Mouse (Mus musculus) spleen, postnatal 4 days (tissue): Measurements from ENCODE around the gene Tmem211.

Source experiments
- DNase-seq, 2 experiments: peaks; one replicate each; pipeline ENCODE4 v3.0.0; 2022; ENCODE audit warnings: low spot score in 2 of 2

Gene Tmem211

GRCm38 (mm10) chr5:113271207-113271811, 44.6 kb downstream of the Tmem211 start:
- DNase-seq = no peak

DNA sequence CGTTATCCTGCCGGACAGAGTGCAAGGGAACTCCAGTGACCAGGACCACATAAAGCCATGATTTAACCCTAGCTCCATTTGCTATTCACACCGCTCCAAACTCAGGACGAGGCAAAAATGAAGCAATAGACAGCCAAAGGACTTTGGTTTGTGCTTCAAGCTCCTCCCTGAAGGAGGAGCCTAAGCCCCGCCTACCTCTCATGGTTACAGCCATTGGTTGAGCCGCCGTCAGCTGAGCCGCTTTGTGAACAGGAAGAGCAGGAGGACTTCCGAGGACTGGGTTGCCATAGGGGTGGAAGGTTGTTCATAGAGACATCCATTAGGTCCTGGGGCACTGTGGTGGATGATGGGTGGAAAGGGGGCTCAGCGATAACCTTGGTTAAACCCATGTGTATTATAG, 49.1 kb downstream of the Tmem211 start:
- no peak for DNase-seq

GRCm38 (mm10) chr5:113280138-113280856, 53.6 kb downstream of the Tmem211 start:
- DNase-seq = no peak

- DNase-seq = no peak
Observed at GRCm38 (mm10) chr5:113281557-113281956, 54.8 kb downstream of the Tmem211 start.

DNA sequence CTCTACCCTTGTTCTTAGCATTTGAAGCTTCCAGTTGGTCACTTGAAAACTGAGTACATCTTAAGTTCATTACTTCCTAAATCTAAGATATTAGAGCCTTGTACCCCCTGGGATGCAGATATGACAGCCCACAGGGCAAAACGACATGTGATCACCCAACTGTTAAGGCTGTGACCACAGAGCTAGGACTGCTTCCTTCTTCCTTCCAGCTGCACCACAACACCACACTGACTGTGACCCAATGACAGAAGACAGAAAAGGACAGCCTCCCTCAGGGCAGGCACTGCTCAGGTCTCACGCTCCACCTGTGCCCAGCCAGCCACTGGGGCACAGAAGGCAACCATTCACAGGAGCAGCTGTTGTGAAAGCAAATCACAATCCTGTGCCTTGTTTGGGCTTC, 57.0 kb downstream of the Tmem211 start:
- no peak for DNase-seq

GRCm38 (mm10) chr5:113285541-113285940, 58.8 kb downstream of the Tmem211 start:
- no peak for DNase-seq

- no peak for DNase-seq
Observed at GRCm38 (mm10) chr5:113286048-113286447, 59.3 kb downstream of the Tmem211 start.

DNA sequence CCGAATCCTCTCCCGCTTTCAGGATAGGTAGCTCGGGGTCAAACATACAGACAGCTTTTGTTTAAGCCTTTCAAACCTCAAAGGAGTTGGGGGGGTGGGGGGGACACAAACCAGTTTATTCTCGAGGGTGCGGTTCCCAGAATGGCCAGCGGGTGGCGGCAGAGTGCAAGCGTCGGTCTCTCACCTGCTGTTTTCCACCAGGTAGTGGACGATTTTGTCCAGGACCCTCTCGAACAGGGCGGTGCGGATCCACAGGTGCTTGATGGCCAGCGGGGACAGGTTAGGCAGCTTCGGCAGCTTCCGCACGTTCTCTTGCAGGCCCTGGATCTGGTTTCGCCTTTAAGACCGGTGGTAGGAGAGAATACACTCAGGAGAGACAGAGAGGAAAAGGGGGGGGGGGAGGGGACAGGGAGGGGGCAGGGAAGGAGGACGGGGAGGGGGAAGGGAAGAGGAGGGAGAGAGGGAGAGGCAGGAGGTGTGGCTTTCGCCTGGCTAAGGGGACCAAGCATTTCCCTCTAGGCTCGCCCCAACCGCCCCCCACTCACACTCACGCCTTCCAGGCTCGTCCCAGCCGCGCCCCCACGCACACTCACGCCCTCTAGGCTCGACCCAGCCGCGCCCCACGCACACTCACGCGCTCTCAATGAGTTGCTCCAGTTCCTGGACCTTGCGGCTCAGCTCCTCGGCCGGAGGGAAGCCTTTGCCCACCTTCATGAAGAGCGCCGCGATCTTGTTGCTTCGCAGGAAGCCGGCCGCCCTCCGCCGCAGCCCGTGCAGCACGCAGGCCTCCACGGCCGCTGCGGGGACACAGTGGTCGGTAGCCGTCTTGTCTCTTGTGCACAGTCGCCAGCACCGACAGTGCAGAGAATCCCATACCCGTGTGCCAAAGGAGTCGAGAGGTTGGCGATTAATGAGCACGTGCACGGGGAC, 60.1 kb downstream of the Tmem211 start:
- DNase-seq = peak; percentile 29 to 78

- no peak for DNase-seq
Observed at GRCm38 (mm10) chr5:113287762-113288161, 61.1 kb downstream of the Tmem211 start.

GRCm38 (mm10) chr5:113288490-113288889, 61.8 kb downstream of the Tmem211 start:
- DNase-seq = no peak
